In the genomic region with DNA sequence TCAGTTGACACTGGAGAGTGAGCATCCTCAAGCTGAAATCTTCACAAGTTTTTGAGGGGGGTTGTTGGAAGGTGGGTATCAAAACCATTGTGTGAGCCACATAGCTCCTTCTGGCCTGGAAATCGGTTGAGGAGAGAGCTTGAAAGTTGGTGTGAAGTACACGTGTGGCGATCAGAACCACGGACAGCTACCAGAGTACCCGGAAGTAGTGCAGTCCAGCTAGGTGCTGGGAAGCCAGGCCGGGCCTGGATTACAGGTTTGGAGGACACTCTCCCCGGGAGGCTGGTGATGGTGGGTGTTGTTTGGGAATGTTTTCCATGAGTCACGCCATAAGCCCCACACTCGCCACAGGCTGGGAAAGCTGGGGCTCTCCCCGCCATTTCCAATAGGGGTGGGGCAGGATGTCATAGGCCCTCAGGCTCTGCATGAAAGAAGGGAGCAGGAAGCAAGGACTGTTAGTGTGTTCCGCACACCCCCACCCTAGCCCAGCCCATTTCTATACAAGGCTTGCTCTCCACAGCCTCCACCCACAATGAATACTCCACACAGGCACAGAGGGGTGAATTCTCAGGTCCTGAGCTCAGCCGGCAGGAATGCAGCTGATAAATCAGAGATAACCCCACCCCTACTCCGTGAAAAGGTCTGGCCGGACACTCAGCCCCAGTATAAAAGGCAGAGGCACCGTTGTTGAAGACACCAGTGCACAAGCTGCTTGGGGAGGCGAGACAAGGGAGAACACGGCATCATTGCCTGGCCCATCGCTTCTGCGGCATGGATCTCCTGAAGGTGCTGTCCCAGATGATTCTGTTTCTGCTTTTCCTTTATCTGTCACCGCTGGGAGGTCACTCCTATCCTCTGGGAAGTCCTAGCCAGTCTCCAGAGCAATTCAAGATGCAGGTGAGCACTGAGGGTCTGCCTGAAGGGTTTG, we compare ENCODE assay signal across 8 mouse cellular contexts. TPM values are rescaled to one million over a fixed set of nuclear protein-coding genes. Genes with fewer than 3 reads are reported as not detected.
DNase-seq lines count a peak whose midpoint lies in the region; ATAC-seq and TF ChIP-seq lines count a peak whose summit lies in the region.

A gene (plus strand): TSS at position 584 of the 928 bp plus-strand sequence.

- ATAC-seq in midbrain, postnatal 0 days (ENCODE audit: low FRiP score) = no peak
- no peak; the same call in 1 of the 2 replicates for ATAC-seq in lung, postnatal 0 days
- ATAC-seq in erythroblast, adult 5-6 weeks (replicated peaks; ENCODE audit: low FRiP score, poor library complexity, severe bottlenecking) = no peak
- ATAC-seq in forebrain, embryonic 15.5 days (replicated peaks) = no peak

- no peaks in the 10 kb centered on the region for H3K9me3 ChIP-seq in midbrain, embryonic 10.5 days (replicated peaks)
- peaks cover 6% of the 10 kb centered on the region; the same call in 1 of the 2 replicates for H3K9me3 ChIP-seq in midbrain, postnatal 0 days (ENCODE audit: low read length)
- no peaks in the 10 kb centered on the region for H3K9me3 ChIP-seq in lung, postnatal 0 days (ENCODE audit: low read length)
- H3K9me3 ChIP-seq in forebrain, embryonic 15.5 days = no peaks in the 10 kb centered on the region

- no peak within 1 kb of the TSS for H3K4me2 ChIP-seq in midbrain, postnatal 0 days (ENCODE audit: low read depth, low read length, poor library complexity, severe bottlenecking)
- no peak within 1 kb of the TSS for H3K4me2 ChIP-seq in lung, postnatal 0 days (replicated peaks; ENCODE audit: low read depth, low read length)
- H3K4me2 ChIP-seq in forebrain, embryonic 15.5 days (replicated peaks) = no peak within 1 kb of the TSS

- WGBS in midbrain, embryonic 10.5 days = 39% methylated on average over 20 of the region's 20 CpGs
- 37% methylated on average over 20 of the region's 20 CpGs for WGBS in midbrain, postnatal 0 days
- WGBS in lung, postnatal 0 days = 27% methylated on average over 20 of the region's 20 CpGs
- WGBS in forebrain, embryonic 15.5 days = 38% methylated on average over 20 of the region's 20 CpGs

- H3K4me3 ChIP-seq in midbrain, embryonic 10.5 days = no peak within 1 kb of the TSS
- no peak within 1 kb of the TSS for H3K4me3 ChIP-seq in midbrain, postnatal 0 days (ENCODE audit: low read depth, low read length)
- no peak within 1 kb of the TSS for H3K4me3 ChIP-seq in lung, postnatal 0 days (ENCODE audit: low read depth, low read length)
- H3K4me3 ChIP-seq in forebrain, embryonic 15.5 days = no peak within 1 kb of the TSS

- H3K36me3 ChIP-seq in midbrain, embryonic 10.5 days = no peaks in the 10 kb centered on the region
- no peaks in the 10 kb centered on the region for H3K36me3 ChIP-seq in midbrain, postnatal 0 days (ENCODE audit: insufficient read depth, low read length)
- H3K36me3 ChIP-seq in lung, postnatal 0 days (ENCODE audit: insufficient read depth, low read length) = no peaks in the 10 kb centered on the region
- H3K36me3 ChIP-seq in forebrain, embryonic 15.5 days = no peaks in the 10 kb centered on the region

- TF ChIP-seq EP300 in lung, postnatal 0 days (IDR thresholded peaks at IDR 0.05) = no peak

- no peak for TF ChIP-seq CTCF in midbrain, postnatal 0 days (IDR thresholded peaks at IDR 0.05)
- no peak for TF ChIP-seq CTCF in lung, postnatal 0 days (IDR thresholded peaks at IDR 0.05)

- H3K27me3 ChIP-seq in midbrain, embryonic 10.5 days (ENCODE audit: low read depth, poor library complexity, severe bottlenecking) = no peaks in the 10 kb centered on the region
- H3K27me3 ChIP-seq in midbrain, postnatal 0 days (ENCODE audit: insufficient read depth, low read length) = no peaks in the 10 kb centered on the region
- no peaks in the 10 kb centered on the region for H3K27me3 ChIP-seq in lung, postnatal 0 days (replicated peaks; ENCODE audit: insufficient read depth, low read length)
- peaks cover 5% of the 10 kb centered on the region; the same call in 1 of the 2 replicates for H3K27me3 ChIP-seq in forebrain, embryonic 15.5 days

- H3K4me1 ChIP-seq in midbrain, embryonic 10.5 days = peaks cover 7% of the 10 kb centered on the region
- H3K4me1 ChIP-seq in midbrain, postnatal 0 days (ENCODE audit: insufficient read depth, low read length) = no peaks in the 10 kb centered on the region
- H3K4me1 ChIP-seq in lung, postnatal 0 days (ENCODE audit: insufficient read depth, low read depth, low read length) = no peaks in the 10 kb centered on the region
- no peaks in the 10 kb centered on the region for H3K4me1 ChIP-seq in forebrain, embryonic 15.5 days

- no peak within 1 kb of the TSS for H3K9ac ChIP-seq in midbrain, postnatal 0 days (replicated peaks; ENCODE audit: low read length, poor library complexity, severe bottlenecking)
- no peak within 1 kb of the TSS for H3K9ac ChIP-seq in lung, postnatal 0 days (replicated peaks; ENCODE audit: low read depth)
- H3K9ac ChIP-seq in forebrain, embryonic 15.5 days (replicated peaks) = no peak within 1 kb of the TSS

- H3K27ac ChIP-seq in midbrain, embryonic 10.5 days (replicated peaks) = no peak within 1 kb of the TSS
- no peak within 1 kb of the TSS for H3K27ac ChIP-seq in midbrain, postnatal 0 days (ENCODE audit: low read depth, low read length)
- H3K27ac ChIP-seq in lung, postnatal 0 days (ENCODE audit: low read length) = no peak within 1 kb of the TSS
- H3K27ac ChIP-seq in forebrain, embryonic 15.5 days (replicated peaks) = no peak within 1 kb of the TSS

- DNase-seq in midbrain, embryonic 10.5 days (ENCODE audit: low spot score) = peak; percentile 34
- no peak for DNase-seq in midbrain, postnatal 0 days (ENCODE audit: low spot score)
- peak; percentile 66 for DNase-seq in embryo, embryonic 11 days
- peak; percentile 29 for DNase-seq in induced T-regulatory cell, adult 2 months (ENCODE audit: low read depth)
- peak; percentile 31 for DNase-seq in lung, postnatal 0 days (ENCODE audit: low spot score)
- no peak for DNase-seq in right cerebral cortex, postnatal 36 days (ENCODE audit: low spot score in 2 of 2)

RNA-seq across cellular contexts. Expression of the gene that starts here (rescaled TPM):
- polyA plus RNA-seq in midbrain, embryonic 10.5 days (2016; fragmentation: Nextera tagmentation; extraction: Ambion mirVana) = not detected in 2 replicates
- total RNA-seq in midbrain, postnatal 0 days (2014; rRNA removed) = not detected in 2 replicates
- 0.29 TPM in 1 of 2 replicates, not detected in the other for polyA plus RNA-seq in midbrain, postnatal 0 days (2015; fragmentation: Nextera tagmentation; extraction: Ambion mirVana)
- not detected in 2 replicates for polyA plus RNA-seq in lung, postnatal 0 days (2015; fragmentation: Nextera tagmentation; extraction: Ambion mirVana)
- not detected in 2 replicates for total RNA-seq in erythroblast, adult 5-6 weeks (2015; ENCODE audit: low replicate concordance)
- not detected in 2 replicates for total RNA-seq in erythroblast, adult 5-6 weeks (2017; ENCODE audit: low replicate concordance)
- polyA plus RNA-seq in forebrain, embryonic 15.5 days (2015; fragmentation: Nextera tagmentation; extraction: Ambion mirVana) = not detected in 2 replicates

Comparison
In these comparisons a context has a peak if more than half of its experiments do, and no peak if none do; other contexts are left out.
1. Peak in DNase-seq in midbrain, embryonic 10.5 days; RNA of the gene not detected or under 1 TPM.
2. Peak in DNase-seq in lung, postnatal 0 days; RNA of the gene not detected or under 1 TPM.
3. DNase-seq: peak in embryo, embryonic 11 days (single experiment) and induced T-regulatory cell, adult 2 months (single experiment); none in midbrain, postnatal 0 days (single experiment) and right cerebral cortex, postnatal 36 days (0 of 2).